Mouse (Mus musculus) cerebellum, adult 8-10 months (tissue): ENCODE results near the gene Olfr994.

ENCODE experiments used
- DNase-seq: peaks from one replicate; pipeline ENCODE4 v3.0.0; 2022

Olfr994 gene

DNA sequence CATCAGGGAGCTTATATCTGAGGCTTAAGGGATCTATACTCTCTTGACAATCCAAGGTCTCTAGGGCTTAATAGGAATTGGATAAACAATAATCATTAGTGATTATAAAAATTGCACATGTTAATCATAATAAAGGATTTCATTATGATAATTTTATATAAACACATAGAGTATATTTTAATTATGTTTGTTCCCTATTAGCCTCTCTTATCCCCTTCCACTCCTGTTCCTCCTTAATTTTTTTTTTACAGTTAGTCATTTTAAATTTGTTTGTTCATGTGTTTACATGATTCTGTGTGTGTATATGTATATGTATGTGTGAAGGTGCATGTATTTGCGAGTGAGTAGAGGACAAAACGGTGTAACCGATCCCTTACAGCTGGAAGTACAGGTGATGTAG, at the start of gene Olfr994:
Gene Olfr994, minus strand, starts transcription at position 101 of the 400 bp plus-strand sequence.
- DNase-seq = no peak

DNA sequence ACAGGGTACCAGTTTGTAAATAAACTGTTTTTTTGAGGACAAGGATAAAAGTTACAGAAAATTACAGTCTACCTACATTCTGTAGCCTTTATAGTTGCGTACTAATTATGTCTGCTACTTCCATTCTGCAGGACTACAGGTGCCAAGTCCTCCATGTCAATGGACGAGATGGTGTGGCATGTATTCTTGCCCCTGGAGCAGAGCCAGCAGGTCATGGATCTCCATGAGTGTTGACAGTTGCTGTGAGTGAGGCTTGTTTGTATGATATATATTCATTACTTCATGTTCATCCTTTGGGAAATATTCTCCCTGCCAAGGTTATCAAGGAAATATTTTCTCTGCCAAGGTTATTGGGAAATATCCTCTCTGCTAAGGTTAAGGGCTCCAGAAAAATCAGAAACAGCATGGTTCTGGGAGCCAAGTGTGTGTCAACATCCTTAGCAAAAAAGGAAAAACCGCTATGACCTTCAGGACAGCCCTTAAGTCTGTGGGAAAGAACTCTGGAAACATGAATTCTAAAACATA, 30.6 kb upstream of the Olfr994 start:
- no peak for DNase-seq

DNA sequence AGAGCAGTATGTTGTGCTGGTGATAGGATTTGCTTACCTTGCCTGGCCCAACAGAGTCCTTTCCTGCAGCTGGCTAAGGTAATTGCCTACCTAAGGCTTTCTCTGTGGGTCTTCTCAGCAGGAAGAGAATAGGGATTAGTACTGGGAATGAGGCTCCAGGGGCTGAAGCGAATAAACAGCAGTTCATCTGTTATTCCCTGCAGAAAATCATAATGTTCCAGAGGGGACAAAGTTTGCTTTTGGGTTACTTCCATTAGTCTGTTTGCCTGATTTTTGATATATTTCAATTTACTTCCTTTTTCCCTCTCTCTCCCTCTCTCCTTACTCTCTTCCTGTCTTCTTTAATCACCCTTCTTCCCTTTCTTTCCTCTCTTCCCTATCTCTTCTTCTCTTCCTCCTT, 7.3 kb upstream of the Olfr994 start, which contains the start of gene Olfr995:
Gene Olfr995, minus strand, starts transcription at position 101 of the 400 bp plus-strand sequence.
- DNase-seq = no peak

DNA sequence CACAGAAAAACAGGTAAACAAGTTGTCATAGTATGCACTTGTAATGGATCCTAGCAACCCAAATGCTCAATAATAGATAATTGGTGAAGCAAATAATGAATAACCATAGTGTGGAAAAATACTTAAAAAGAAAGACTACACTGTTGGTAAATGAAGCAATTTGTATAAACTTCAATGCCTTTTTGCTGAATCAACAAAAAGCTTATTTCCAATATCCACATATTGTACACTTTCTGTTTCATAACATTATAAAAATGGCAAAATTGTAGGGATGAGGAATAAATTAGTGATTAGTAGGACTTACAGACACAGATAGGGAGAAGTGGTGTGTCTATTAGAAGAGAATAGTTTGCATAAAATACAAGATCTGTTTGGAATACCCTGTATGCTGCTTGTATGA, 6.3 kb upstream of the Olfr994 start:
- DNase-seq = no peak

DNA sequence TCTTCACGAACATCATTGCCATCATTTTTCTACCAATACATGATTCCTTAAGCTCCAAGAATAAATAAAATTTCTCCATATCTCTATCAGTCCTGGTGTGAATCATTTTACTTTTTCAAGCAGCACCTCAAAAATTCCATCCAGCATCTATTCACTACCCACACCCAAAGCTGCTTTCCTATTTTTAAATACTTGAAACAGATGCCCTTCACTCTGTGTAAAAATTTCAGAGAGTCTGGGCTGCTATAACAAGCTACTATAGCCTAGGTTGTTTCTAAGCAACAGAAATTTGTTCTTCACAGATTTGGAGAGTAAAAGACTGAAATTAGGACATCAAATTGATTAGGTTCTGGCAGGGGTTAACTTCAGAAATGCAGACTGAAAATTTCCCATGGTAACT, 10.4 kb downstream of the Olfr994 start:
- no peak for DNase-seq

- DNase-seq = no peak
These were observed 21.5 kb downstream of the Olfr994 start, which contains the start of gene Olfr993 for GRCm38 (mm10) chr2:85414777-85415176. Gene Olfr993 (minus strand): TSS chr2:85414877.

DNA sequence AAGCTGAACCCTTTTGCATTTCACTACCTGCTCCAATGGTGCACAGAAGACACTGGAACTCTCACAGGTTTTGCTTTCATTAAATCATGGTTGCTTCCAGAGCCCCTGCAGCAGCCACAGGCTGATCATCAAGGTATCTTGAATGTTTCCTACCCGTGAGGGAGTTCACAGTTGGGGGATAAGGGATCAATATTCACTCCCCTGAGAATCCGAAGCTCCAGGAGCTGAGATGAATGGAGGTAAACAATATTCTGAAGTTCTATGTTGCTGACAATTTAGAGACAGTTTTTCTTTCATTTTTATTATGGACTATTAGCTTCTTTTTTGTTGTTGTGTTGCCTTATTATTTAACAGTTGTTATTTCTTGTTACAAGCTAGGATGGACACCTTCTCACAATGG, 26.9 kb downstream of the Olfr994 start, which contains the start of gene Olfr992:
Gene Olfr992, minus strand, starts transcription at position 101 of the 400 bp plus-strand sequence.
- no peak for DNase-seq
